Comparison of ENCODE assay signal across 8 mouse cellular contexts in genomic region chr6:72940493-72940892, GRCm38 (mm10). TPM values are rescaled to one million over a fixed set of nuclear protein-coding genes. Genes with fewer than 3 reads are reported as not detected.
DNase-seq lines count a peak whose midpoint lies in the region; ATAC-seq and TF ChIP-seq lines count a peak whose summit lies in the region.

No protein-coding gene starts in this region.

- H3K27ac ChIP-seq in MEL (ENCODE audit: control insufficient read depth, low read depth, low read length), result no peak overlapping the region
- H3K27ac ChIP-seq in cerebellum, adult 2 months (ENCODE audit: insufficient read depth, low read length), result no peak overlapping the region
- H3K27ac ChIP-seq in limb, embryonic 14.5 days (replicated peaks; ENCODE audit: low read depth, low read length), result no peak overlapping the region
- H3K27ac ChIP-seq in neural tube, embryonic 13.5 days (replicated peaks), result no peak overlapping the region

- H3K4me2 ChIP-seq in limb, embryonic 14.5 days (replicated peaks; ENCODE audit: low read depth, low read length, severe bottlenecking), result no peak overlapping the region
- no peak overlapping the region for H3K4me2 ChIP-seq in neural tube, embryonic 13.5 days

- peak; percentile 88 for ATAC-seq in frontal cortex, adult (ENCODE audit: low TSS enrichment)
- peak; percentile 47; the same call in 1 of the 2 replicates for ATAC-seq in limb, embryonic 14.5 days (ENCODE audit: low FRiP score, low read depth)
- ATAC-seq in neural tube, embryonic 13.5 days (ENCODE audit: low read depth), result peak; percentile 61; the same call in 1 of the 2 replicates

- H3K79me2 ChIP-seq in MEL (ENCODE audit: control insufficient read depth, insufficient read depth, low read length, poor library complexity), result no peaks in the 10 kb centered on the region

- H3K27me3 ChIP-seq in MEL (ENCODE audit: control insufficient read depth in 1 of 2, insufficient read depth in 2 of 2, low read length in 2 of 2), result no peaks in the 10 kb centered on the region
- H3K27me3 ChIP-seq in cerebellum, adult 2 months (ENCODE audit: control insufficient read depth, insufficient read depth, low read length), result no peaks in the 10 kb centered on the region
- H3K27me3 ChIP-seq in limb, embryonic 14.5 days (ENCODE audit: control insufficient read depth, insufficient read depth, low read length), result no peaks in the 10 kb centered on the region
- H3K27me3 ChIP-seq in neural tube, embryonic 13.5 days, result no peaks in the 10 kb centered on the region

- TF ChIP-seq EP300 in MEL (IDR thresholded peaks at IDR 0.05; ENCODE audit: low read depth in 1 of 2, low read length in 2 of 2), result no peak

- TF ChIP-seq RAD21 in MEL (IDR thresholded peaks at IDR 0.05; ENCODE audit: low read depth, low read length), result peak; percentile 82

- no peak for TF ChIP-seq POLR2A in MEL (IDR thresholded peaks at IDR 0.05; ENCODE audit: control insufficient read depth in 1 of 2, insufficient read depth in 1 of 2, low read depth in 1 of 2, low read length in 2 of 2, poor library complexity in 1 of 2)
- no peak for TF ChIP-seq POLR2A in cerebellum, adult 2 months (IDR thresholded peaks at IDR 0.05; ENCODE audit: borderline replicate concordance, insufficient read depth, low read length)
- no peak for TF ChIP-seq POLR2A in limb, embryonic 14.5 days (IDR thresholded peaks at IDR 0.05; ENCODE audit: borderline replicate concordance, extremely low read depth, insufficient read depth, insufficient read length)

- H3K4me3 ChIP-seq in MEL (ENCODE audit: control insufficient read depth in 1 of 2, insufficient read depth in 1 of 2, low read depth in 2 of 2, low read length in 2 of 2), result no peak overlapping the region
- no peak overlapping the region for H3K4me3 ChIP-seq in cerebellum, adult 2 months (replicated peaks; ENCODE audit: insufficient read depth, low read depth, low read length)
- H3K4me3 ChIP-seq in limb, embryonic 14.5 days (replicated peaks; ENCODE audit: low read length), result no peak overlapping the region
- no peak overlapping the region for H3K4me3 ChIP-seq in neural tube, embryonic 13.5 days

- TF ChIP-seq CTCF in MEL (IDR thresholded peaks at IDR 0.05 in 2 of 3, conservative IDR thresholded peaks at IDR 0.05 in 1 of 3; ENCODE audit: control insufficient read depth in 1 of 3, insufficient read depth in 1 of 3, low read depth in 2 of 3, low read length in 3 of 3, poor library complexity in 1 of 3, severe bottlenecking in 1 of 3), result peak; percentile 68 to 91 (median 85)
- peak; percentile 84 for TF ChIP-seq CTCF in cerebellum, adult 2 months (IDR thresholded peaks at IDR 0.05; ENCODE audit: borderline replicate concordance, insufficient read depth, low read depth, low read length)

- no peaks in the 10 kb centered on the region for H3K4me1 ChIP-seq in MEL (ENCODE audit: control insufficient read depth in 1 of 2, insufficient read depth in 2 of 2, low read length in 2 of 2)
- H3K4me1 ChIP-seq in cerebellum, adult 2 months (ENCODE audit: control insufficient read depth, insufficient read depth, low read length), result no peaks in the 10 kb centered on the region
- no peaks in the 10 kb centered on the region for H3K4me1 ChIP-seq in limb, embryonic 14.5 days (ENCODE audit: control insufficient read depth, insufficient read depth, low read length)
- H3K4me1 ChIP-seq in neural tube, embryonic 13.5 days (replicated peaks), result no peaks in the 10 kb centered on the region

- no peaks in the 10 kb centered on the region for H3K9me3 ChIP-seq in MEL (replicated peaks; ENCODE audit: insufficient read depth, low read length)
- H3K9me3 ChIP-seq in limb, embryonic 14.5 days (ENCODE audit: control insufficient read depth, low read length), result no peaks in the 10 kb centered on the region
- H3K9me3 ChIP-seq in neural tube, embryonic 13.5 days, result no peaks in the 10 kb centered on the region

- peak; percentile 71 for DNase-seq in 416B (ENCODE audit: low read depth)
- DNase-seq in MEL (ENCODE audit: low read depth, low spot score), result peak; percentile 58
- peak; percentile 54 to 67 for DNase-seq in cerebellum, adult 2 months
- peak; percentile 77 for DNase-seq in kidney, adult 9 months
- peak; percentile 79 for DNase-seq in limb, embryonic 14.5 days (ENCODE audit: low spot score)
- DNase-seq in thymus, postnatal 10 days (ENCODE audit: low spot score in 2 of 2), result peak; percentile 39 to 67

- WGBS in cerebellum, adult 2 months, result 13% methylated on average over 3 of the region's 3 CpGs
- WGBS in limb, embryonic 14.5 days, result 7% methylated on average over 3 of the region's 3 CpGs
- WGBS in neural tube, embryonic 13.5 days, result 15% methylated on average over 3 of the region's 3 CpGs

- H3K9ac ChIP-seq in MEL (ENCODE audit: control insufficient read depth, low read depth, low read length, poor library complexity, severe bottlenecking), result no peak overlapping the region
- no peak overlapping the region for H3K9ac ChIP-seq in limb, embryonic 14.5 days (ENCODE audit: low read depth, low read length, severe bottlenecking)
- no peak overlapping the region for H3K9ac ChIP-seq in neural tube, embryonic 13.5 days

- no peaks in the 10 kb centered on the region for H3K36me3 ChIP-seq in MEL (ENCODE audit: control insufficient read depth in 1 of 2, insufficient read depth in 2 of 2, low read length in 2 of 2)
- H3K36me3 ChIP-seq in limb, embryonic 14.5 days (ENCODE audit: control insufficient read depth, insufficient read depth, low read length), result no peaks in the 10 kb centered on the region
- no peaks in the 10 kb centered on the region for H3K36me3 ChIP-seq in neural tube, embryonic 13.5 days

TF ChIP-seq in MEL, 35 proteins besides CTCF, POLR2A, EP300 and RAD21:
- no peak for TF ChIP-seq USF2 (IDR thresholded peaks at IDR 0.05; ENCODE audit: borderline replicate concordance in 1 of 2, insufficient read depth in 1 of 2, low read depth in 1 of 2, low read length in 2 of 2)
- peak; percentile 70 for TF ChIP-seq ZC3H11A (IDR thresholded peaks at IDR 0.05; ENCODE audit: low read depth, low read length)
- TF ChIP-seq SMC3 (IDR thresholded peaks at IDR 0.05; ENCODE audit: low read depth, low read length), result peak; percentile 90
TF ChIP-seq in MEL: peak in this region for 2.

RNA-seq across cellular contexts. Expression of gene Tmsb10, which starts 18.1 kb away (rescaled TPM):
- 31.7 and 39.7 TPM in 2 replicates for total RNA-seq in MEL (2012; rRNA removed)
- 10 to 100 TPM in 1 of 2 experiments, not detected in 1; 91.3 TPM for polyA plus RNA-seq in MEL (2012; ENCODE audit: insufficient read depth in 1 of 2, insufficient read length in 2 of 2, low read depth in 1 of 2, low replicate concordance in 2 of 2, missing spikeins in 1 of 2)
- 221 and 264 TPM in 2 replicates for polyA plus RNA-seq in cerebellum, adult 2 months (2012; rRNA removed)
- 698 and 1,253 TPM in 2 replicates for polyA plus RNA-seq in limb, embryonic 14.5 days (2012; rRNA removed)
- polyA plus RNA-seq in limb, embryonic 14.5 days (2014; fragmentation: Nextera tagmentation; extraction: Ambion mirVana), result 2,385 and 2,395 TPM in 2 replicates
- 4,458 and 5,080 TPM in 2 replicates for polyA plus RNA-seq in neural tube, embryonic 13.5 days (2015; fragmentation: Nextera tagmentation; extraction: Ambion mirVana)

RNA-seq across cellular contexts. Expression of gene Kcmf1, which starts 40.7 kb away (rescaled TPM):
- total RNA-seq in MEL (2012; rRNA removed), result 77.0 and 92.4 TPM in 2 replicates
- polyA plus RNA-seq in MEL (2012; ENCODE audit: insufficient read depth in 1 of 2, insufficient read length in 2 of 2, low read depth in 1 of 2, low replicate concordance in 2 of 2, missing spikeins in 1 of 2), result 100 to 1,000 TPM; 133 to 195 TPM
- polyA plus RNA-seq in cerebellum, adult 2 months (2012; rRNA removed), result 86.1 and 110 TPM in 2 replicates
- 86.9 and 119 TPM in 2 replicates for polyA plus RNA-seq in limb, embryonic 14.5 days (2012; rRNA removed)
- polyA plus RNA-seq in limb, embryonic 14.5 days (2014; fragmentation: Nextera tagmentation; extraction: Ambion mirVana), result 61.4 and 65.5 TPM in 2 replicates
- 34.4 and 35.1 TPM in 2 replicates for polyA plus RNA-seq in neural tube, embryonic 13.5 days (2015; fragmentation: Nextera tagmentation; extraction: Ambion mirVana)
